Mouse (Mus musculus) forebrain, embryonic 14.5 days (tissue): ENCODE data around the gene Nae1. TPM values are rescaled to one million over a fixed set of nuclear protein-coding genes. Genes with fewer than 3 reads are reported as not detected.

Experiments used
- ATAC-seq: fragments of 200-750 bp; cut with Nextera tagmentation; 2 replicates; pipeline ENCODE4 v1.8.0; 2017; ENCODE audit warnings: mild to moderate bottlenecking, moderate library complexity
- DNase-seq: peaks from one replicate; pipeline ENCODE4 v3.0.0-alpha.2; 2015; ENCODE audit warnings: low spot score
- H3K27ac ChIP-seq: fragments of 300-500 bp; sonication (generic); 2 replicates; pipeline ENCODE4 v1.5.1; 2014; ENCODE audit warnings: low read depth, mild to moderate bottlenecking, control low read depth, low read length, moderate library complexity
- H3K27me3 ChIP-seq: fragments of 300-500 bp; sonication (generic); replicated peaks from 2 replicates; pipeline ENCODE4 v1.6.1; 2014; ENCODE audit warnings: low read length, control low read depth, mixed read lengths; ENCODE audit not compliant: control insufficient read depth, insufficient read depth
- H3K36me3 ChIP-seq: fragments of 300-500 bp; sonication (generic); 2 replicates; pipeline ENCODE4 v1.6.1; 2014; ENCODE audit warnings: low read length, control low read depth; ENCODE audit not compliant: control insufficient read depth, insufficient read depth
- H3K4me1 ChIP-seq: fragments of 300-500 bp; sonication (generic); 2 replicates; pipeline ENCODE4 v1.6.1; 2014; ENCODE audit warnings: antibody characterized with exemption, low read length, control low read depth; ENCODE audit not compliant: control insufficient read depth, insufficient read depth
- H3K4me2 ChIP-seq: fragments of 300-500 bp; sonication (generic); 2 replicates; pipeline ENCODE4 v1.6.1; 2014; ENCODE audit warnings: mild to moderate bottlenecking, control low read depth, low read length
- H3K4me3 ChIP-seq: fragments of 300-500 bp; sonication (generic); 2 replicates; pipeline ENCODE4 v1.5.1; 2014; ENCODE audit warnings: low read depth, low read length, control low read depth
- H3K9ac ChIP-seq: fragments of 300-500 bp; sonication (generic); 2 replicates; pipeline ENCODE4 v1.6.1; 2014; ENCODE audit warnings: mild to moderate bottlenecking, low read length, control low read depth, moderate library complexity
- H3K9me3 ChIP-seq: fragments of 300-500 bp; sonication (generic); replicated peaks from 2 replicates; pipeline ENCODE4 v1.6.1; 2016; ENCODE audit warnings: low read length, control low read depth, mixed read lengths; ENCODE audit not compliant: control insufficient read depth
- WGBS: fragments of 180-500 bp; shearing (Covaris S2); extraction: QIAGEN DNeasy Blood & Tissue Kit; methylation state at CpG from one replicate; pipeline ENCODE4 v1.1.7; 2014; 5-methylcytosine and 5-hydroxymethylcytosine counted together
- polyA plus RNA-seq: library from polyadenylated mRNA; unstranded; fragments of >200 nt; fragmentation: Nextera tagmentation; extraction: Ambion mirVana; gene quantifications from 2 replicates; pipeline ENCODE4 v1.2.1, GENCODE M21; 2014

The Nae1 gene
- polyA plus RNA-seq, 1 experiment from 2014 or later = 130 TPM

GRCm38 (mm10) chr8:104557226-104557625 is 22.8 kb upstream of the Nae1 start:
- H3K27ac ChIP-seq = no peak overlapping the region
- no peak overlapping the region for H3K4me3 ChIP-seq
- no peaks in the 10 kb centered on the region for H3K4me1 ChIP-seq
- DNase-seq = no peak
- H3K27me3 ChIP-seq = no peaks in the 10 kb centered on the region
- no peak overlapping the region for H3K4me2 ChIP-seq
- no peaks in the 10 kb centered on the region for H3K9me3 ChIP-seq
- ATAC-seq = no peak
- 88% methylated on average over 7 of the region's 7 CpGs for WGBS
- H3K9ac ChIP-seq = no peak overlapping the region
- H3K36me3 ChIP-seq = no peaks in the 10 kb centered on the region

- ATAC-seq (no peak), DNase-seq (no peak)
- no peak overlapping the region for H3K9ac ChIP-seq
- 89% methylated on average over 4 of the region's 4 CpGs for WGBS
- no peaks in the 10 kb centered on the region for H3K4me1 ChIP-seq
- H3K9me3 ChIP-seq = no peaks in the 10 kb centered on the region
- no peaks in the 10 kb centered on the region for H3K27me3 ChIP-seq
- no peak overlapping the region for H3K27ac ChIP-seq
- H3K4me3 ChIP-seq = no peak overlapping the region
- H3K4me2 ChIP-seq = no peak overlapping the region
- no peaks in the 10 kb centered on the region for H3K36me3 ChIP-seq
Observed at GRCm38 (mm10) chr8:104555191-104555590, 20.8 kb upstream of the Nae1 start.

GRCm38 (mm10) chr8:104543440-104544045 is 9.1 kb upstream of the Nae1 start:
- Histone ChIP-seq H3K4me2 (no peak overlapping the region), H3K36me3 (no peaks in the 10 kb centered on the region), H3K27ac (no peak overlapping the region), H3K9me3 (no peaks in the 10 kb centered on the region), H3K4me1 (0 out of 2 replicates have a peak, but pooled peaks cover 3% of the 10 kb centered on the region), H3K27me3 (peaks cover 31% of the 10 kb centered on the region), H3K9ac (no peak overlapping the region), H3K4me3 (no peak overlapping the region)
- WGBS = 83% methylated on average over 8 of the region's 8 CpGs
- ATAC-seq (no peak), DNase-seq (no peak)

- Histone ChIP-seq H3K27ac (no peak overlapping the region), H3K4me3 (no peak overlapping the region), H3K27me3 (peaks cover 31% of the 10 kb centered on the region), H3K4me1 (0 out of 2 replicates have a peak, but pooled peaks cover 3% of the 10 kb centered on the region), H3K9ac (no peak overlapping the region), H3K4me2 (no peak overlapping the region), H3K36me3 (no peaks in the 10 kb centered on the region), H3K9me3 (no peaks in the 10 kb centered on the region)
- DNase-seq (no peak), ATAC-seq (no peak)
- 3% methylated on average over 11 of the region's 11 CpGs for WGBS
Observed at GRCm38 (mm10) chr8:104542160-104542559, 7.7 kb upstream of the Nae1 start.

- peak overlapping the region; percentile 97 for H3K4me2 ChIP-seq
- ATAC-seq (no peak), DNase-seq (no peak)
- no peak overlapping the region for H3K9ac ChIP-seq
- 14% methylated on average over 8 of the region's 8 CpGs for WGBS
- H3K4me1 ChIP-seq = 0 out of 2 replicates have a peak, but pooled peaks cover 3% of the 10 kb centered on the region
- no peaks in the 10 kb centered on the region for H3K36me3 ChIP-seq
- peak overlapping the region; percentile 43 for H3K4me3 ChIP-seq
- H3K27me3 ChIP-seq = peaks cover 31% of the 10 kb centered on the region
- H3K27ac ChIP-seq = no peak overlapping the region
- no peaks in the 10 kb centered on the region for H3K9me3 ChIP-seq
Observed at GRCm38 (mm10) chr8:104541515-104541880, 7.1 kb upstream of the Nae1 start.

GRCm38 (mm10) chr8:104540710-104541514 is 6.5 kb upstream of the Nae1 start:
- H3K4me2 ChIP-seq = peak overlapping the region; percentile 97
- H3K9ac ChIP-seq = peak overlapping the region; percentile 60
- H3K36me3 ChIP-seq = no peaks in the 10 kb centered on the region
- no peak overlapping the region for H3K27ac ChIP-seq
- H3K4me3 ChIP-seq = peak overlapping the region; percentile 43
- DNase-seq (peak; percentile 19), ATAC-seq (peak; percentile 61)
- 0 out of 2 replicates have a peak, but pooled peaks cover 3% of the 10 kb centered on the region for H3K4me1 ChIP-seq
- peaks cover 31% of the 10 kb centered on the region for H3K27me3 ChIP-seq
- 1% methylated on average over 65 of the region's 76 CpGs for WGBS
- H3K9me3 ChIP-seq = no peaks in the 10 kb centered on the region

- no peak for DNase-seq
- no peaks in the 10 kb centered on the region for H3K36me3 ChIP-seq
- 0 out of 2 replicates have a peak, but pooled peaks cover 3% of the 10 kb centered on the region for H3K4me1 ChIP-seq
- H3K4me3 ChIP-seq = peak overlapping the region; percentile 43
- peak overlapping the region; percentile 97 for H3K4me2 ChIP-seq
- peaks cover 31% of the 10 kb centered on the region for H3K27me3 ChIP-seq
- no peaks in the 10 kb centered on the region for H3K9me3 ChIP-seq
- no peak overlapping the region for H3K27ac ChIP-seq
- ATAC-seq = peak; percentile 30; the same call in 1 of the 2 replicates
- WGBS = 35% methylated on average over 7 of the region's 7 CpGs
- H3K9ac ChIP-seq = peak overlapping the region; percentile 60; the same call in 1 of the 2 replicates
Observed at GRCm38 (mm10) chr8:104540238-104540637, 5.8 kb upstream of the Nae1 start.

GRCm38 (mm10) chr8:104539566-104539965 is 5.1 kb upstream of the Nae1 start:
- Histone ChIP-seq H3K27me3 (peaks cover 31% of the 10 kb centered on the region), H3K4me1 (0 out of 2 replicates have a peak, but pooled peaks cover 3% of the 10 kb centered on the region), H3K9me3 (no peaks in the 10 kb centered on the region), H3K27ac (no peak overlapping the region), H3K9ac (no peak overlapping the region), H3K36me3 (no peaks in the 10 kb centered on the region), H3K4me3 (no peak overlapping the region), H3K4me2 (no peak overlapping the region)
- ATAC-seq = no peak
- DNase-seq = no peak
- 80% methylated on average over 2 of the region's 2 CpGs for WGBS

GRCm38 (mm10) chr8:104538896-104539295 is 4.5 kb upstream of the Nae1 start:
- H3K9me3 ChIP-seq = no peaks in the 10 kb centered on the region
- H3K9ac ChIP-seq = no peak overlapping the region
- no peak for ATAC-seq
- H3K36me3 ChIP-seq = no peaks in the 10 kb centered on the region
- no peak overlapping the region for H3K4me3 ChIP-seq
- H3K27ac ChIP-seq = no peak overlapping the region
- WGBS = 90% methylated on average over 4 of the region's 4 CpGs
- H3K27me3 ChIP-seq = peaks cover 31% of the 10 kb centered on the region
- H3K4me1 ChIP-seq = 0 out of 2 replicates have a peak, but pooled peaks cover 3% of the 10 kb centered on the region
- DNase-seq = no peak
- no peak overlapping the region for H3K4me2 ChIP-seq
